ENCODE assay signal across 7 mouse cellular contexts in genomic region chr8:70606780-70607602, GRCm38 (mm10). TPM values are rescaled to one million over a fixed set of nuclear protein-coding genes. Genes with fewer than 3 reads are reported as not detected.
DNase-seq lines count a peak whose midpoint lies in the region; ATAC-seq and TF ChIP-seq lines count a peak whose summit lies in the region.

No protein-coding gene starts in this region.

- H3K4me3 ChIP-seq in spleen, adult 2 months (ENCODE audit: extremely low read depth, insufficient read depth, insufficient read length) = peak overlapping the region; percentile 81
- peak overlapping the region; percentile 77 for H3K4me3 ChIP-seq in forebrain, embryonic 14.5 days (ENCODE audit: low read depth, low read length)
- peak overlapping the region; percentile 87 for H3K4me3 ChIP-seq in olfactory bulb, adult 2 months (ENCODE audit: insufficient read depth, low read depth, low read length)

- no peaks in the 10 kb centered on the region for H3K36me3 ChIP-seq in spleen, adult 2 months (ENCODE audit: control insufficient read depth, insufficient read depth, low read length)
- H3K36me3 ChIP-seq in forebrain, embryonic 14.5 days (ENCODE audit: control insufficient read depth, insufficient read depth, low read length) = peaks cover 4% of the 10 kb centered on the region; the same call in 1 of the 2 replicates

- H3K9me3 ChIP-seq in forebrain, embryonic 14.5 days (replicated peaks; ENCODE audit: control insufficient read depth, low read length) = no peaks in the 10 kb centered on the region

- DNase-seq in spleen, adult 2 months (ENCODE audit: low read depth in 1 of 2, low spot score in 2 of 2) = no peak
- no peak for DNase-seq in spleen, adult 18-20 months
- DNase-seq in forebrain, embryonic 14.5 days (ENCODE audit: low spot score) = no peak
- peak; percentile 44 for DNase-seq in kidney, postnatal 14 days
- no peak for DNase-seq in urinary bladder, adult 18-20 months (ENCODE audit: low spot score in 2 of 2)
- no peak for DNase-seq in urinary bladder, postnatal 4 days (ENCODE audit: low spot score in 2 of 2)

- no peaks in the 10 kb centered on the region for H3K27me3 ChIP-seq in spleen, adult 2 months (ENCODE audit: control insufficient read depth, insufficient read depth, low read length)
- H3K27me3 ChIP-seq in forebrain, embryonic 14.5 days (replicated peaks; ENCODE audit: control insufficient read depth, insufficient read depth, low read length) = peaks cover 4% of the 10 kb centered on the region; the same call in 1 of the 2 replicates

- 72% methylated on average over 18 of the region's 18 CpGs for WGBS in spleen, adult 2 months
- 72% methylated on average over 18 of the region's 18 CpGs for WGBS in forebrain, embryonic 14.5 days
- 60% methylated on average over 18 of the region's 18 CpGs for WGBS in olfactory bulb, adult 2 months

- peaks cover 18% of the 10 kb centered on the region for H3K4me1 ChIP-seq in spleen, adult 2 months (ENCODE audit: control insufficient read depth, insufficient read depth, insufficient read length)
- peaks cover 34% of the 10 kb centered on the region for H3K4me1 ChIP-seq in forebrain, embryonic 14.5 days (ENCODE audit: control insufficient read depth, insufficient read depth, low read length)
- peaks cover 79% of the 10 kb centered on the region for H3K4me1 ChIP-seq in olfactory bulb, adult 2 months (ENCODE audit: control insufficient read depth, insufficient read depth, low read length)

- no peak for TF ChIP-seq CTCF in spleen, adult 2 months (IDR thresholded peaks at IDR 0.05; ENCODE audit: extremely low read depth, insufficient read depth, insufficient read length, insufficient replicate concordance)
- peak; percentile 29; the same call in 1 of the 2 replicates for TF ChIP-seq CTCF in olfactory bulb, adult 2 months (IDR thresholded peaks at IDR 0.05; ENCODE audit: insufficient read depth, low read depth, low read length)

- peak overlapping the region; percentile 85 for H3K4me2 ChIP-seq in forebrain, embryonic 14.5 days (ENCODE audit: low read length)

- H3K9ac ChIP-seq in forebrain, embryonic 14.5 days (ENCODE audit: low read length) = peak overlapping the region; percentile 92

- TF ChIP-seq POLR2A in spleen, adult 2 months (IDR thresholded peaks at IDR 0.05; ENCODE audit: low read depth, low read length) = no peak
- TF ChIP-seq POLR2A in olfactory bulb, adult 2 months (IDR thresholded peaks at IDR 0.05; ENCODE audit: insufficient read depth, low read depth, low read length) = no peak

- H3K27ac ChIP-seq in spleen, adult 2 months (ENCODE audit: insufficient read depth, low read length) = 0 out of 2 replicates have a peak overlapping the region, but pooled peaks have one; percentile 79
- H3K27ac ChIP-seq in forebrain, embryonic 14.5 days (ENCODE audit: low read depth, low read length) = no peak overlapping the region
- H3K27ac ChIP-seq in olfactory bulb, adult 2 months (ENCODE audit: insufficient read depth, low read depth, low read length) = peak overlapping the region; percentile 85; the same call in 1 of the 2 replicates

- no peak for ATAC-seq in forebrain, embryonic 14.5 days

RNA-seq across cellular contexts. Expression of gene Ssbp4, which starts 1.7 kb away (rescaled TPM):
- 168 and 256 TPM in 2 replicates for polyA plus RNA-seq in spleen, adult 2 months (2012; rRNA removed)
- polyA plus RNA-seq in forebrain, embryonic 14.5 days (2014; fragmentation: Nextera tagmentation; extraction: Ambion mirVana) = 135 and 147 TPM in 2 replicates
- polyA plus RNA-seq in olfactory bulb, adult 2 months (2012; ENCODE audit: insufficient read depth, insufficient read length, low replicate concordance, missing spikeins) = not detected in 2 replicates

RNA-seq across cellular contexts. Expression of gene Lrrc25, which starts 9.0 kb away (rescaled TPM):
- polyA plus RNA-seq in spleen, adult 2 months (2012; rRNA removed) = 41.6 and 53.1 TPM in 2 replicates
- 0.89 and 1.9 TPM in 2 replicates for polyA plus RNA-seq in forebrain, embryonic 14.5 days (2014; fragmentation: Nextera tagmentation; extraction: Ambion mirVana)
- polyA plus RNA-seq in olfactory bulb, adult 2 months (2012; ENCODE audit: insufficient read depth, insufficient read length, low replicate concordance, missing spikeins) = not detected in 2 replicates

RNA-seq across cellular contexts. Expression of gene Isyna1, which starts 12.8 kb away (rescaled TPM):
- polyA plus RNA-seq in spleen, adult 2 months (2012; rRNA removed) = 136 and 189 TPM in 2 replicates
- 59.0 and 75.1 TPM in 2 replicates for polyA plus RNA-seq in forebrain, embryonic 14.5 days (2014; fragmentation: Nextera tagmentation; extraction: Ambion mirVana)
- polyA plus RNA-seq in olfactory bulb, adult 2 months (2012; ENCODE audit: insufficient read depth, insufficient read length, low replicate concordance, missing spikeins) = not detected in 2 replicates

RNA-seq across cellular contexts. Expression of gene Gdf15, which starts 25.3 kb away (rescaled TPM):
- 5.2 and 6.0 TPM in 2 replicates for polyA plus RNA-seq in spleen, adult 2 months (2012; rRNA removed)
- polyA plus RNA-seq in forebrain, embryonic 14.5 days (2014; fragmentation: Nextera tagmentation; extraction: Ambion mirVana) = 0.16 and 0.20 TPM in 2 replicates
- polyA plus RNA-seq in olfactory bulb, adult 2 months (2012; ENCODE audit: insufficient read depth, insufficient read length, low replicate concordance, missing spikeins) = not detected in 2 replicates

RNA-seq across cellular contexts. Expression of gene Pgpep1, which starts 53.2 kb away (rescaled TPM):
- polyA plus RNA-seq in spleen, adult 2 months (2012; rRNA removed) = 18.2 and 22.2 TPM in 2 replicates
- polyA plus RNA-seq in forebrain, embryonic 14.5 days (2014; fragmentation: Nextera tagmentation; extraction: Ambion mirVana) = 85.7 and 101 TPM in 2 replicates
- not detected in 2 replicates for polyA plus RNA-seq in olfactory bulb, adult 2 months (2012; ENCODE audit: insufficient read depth, insufficient read length, low replicate concordance, missing spikeins)

Comparison
In these comparisons a context has a peak if more than half of its experiments do, and no peak if none do; other contexts are left out.
1. RNA of gene Lrrc25, which starts 9.0 kb away (polyA plus RNA-seq): 41.6 to 53.1 TPM in spleen, adult 2 months; 0.89 to 1.9 TPM in forebrain, embryonic 14.5 days and not detected in olfactory bulb, adult 2 months; every median in the first group is over 10 times any median in the second.
2. Peak in every context shown above with its lines, with median percentiles within 50 percentile points of each other: H3K4me3 ChIP-seq.